Mouse (Mus musculus): ENCODE data around the gene Runx1.

Runx1 gene

DNA sequence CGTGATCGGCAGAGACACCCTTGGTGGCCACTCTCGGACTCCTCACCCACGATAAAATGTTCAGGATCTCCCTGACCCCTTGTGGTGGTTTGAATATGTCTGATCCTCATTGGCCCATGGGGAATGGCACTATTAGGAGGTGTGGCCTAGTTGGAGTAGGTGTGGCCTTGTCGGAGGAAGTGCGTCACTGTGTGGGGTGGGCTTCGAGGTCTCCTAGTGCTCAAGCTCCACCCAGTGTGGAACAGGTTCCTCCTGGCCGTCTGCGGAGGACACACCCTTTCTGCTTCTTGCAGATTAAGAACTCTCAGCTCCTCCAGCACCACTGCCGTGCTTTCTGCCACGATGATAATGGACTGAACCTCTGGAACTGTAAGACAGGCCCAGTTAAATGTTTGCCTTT is 254.7 kb downstream of the Runx1 start:
- no peak for DNase-seq (ENCODE audit: low spot score in 2 of 2)

DNA sequence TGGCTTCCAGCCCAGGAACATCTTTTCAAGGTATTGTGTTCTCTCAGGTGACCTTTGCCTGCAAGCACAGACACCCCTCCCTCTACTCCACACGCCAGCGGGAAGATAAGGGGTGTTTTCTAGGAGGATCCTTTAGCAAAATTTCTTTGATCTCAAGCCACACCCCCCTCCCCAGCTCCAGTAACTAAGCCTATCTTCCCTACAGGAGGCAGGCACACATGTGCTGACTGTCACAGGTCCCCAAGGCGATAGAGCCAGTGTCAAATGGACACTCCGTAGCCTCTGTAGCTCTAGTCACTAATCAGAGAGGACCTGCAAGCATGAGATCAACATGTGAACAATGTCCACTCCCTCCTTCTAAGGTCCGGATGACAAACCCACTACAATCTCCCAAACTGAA is 259.8 kb downstream of the Runx1 start:
- DNase-seq (ENCODE audit: low spot score in 2 of 2), result no peak

GRCm38 (mm10) chr16:92565708-92566107 is 260.2 kb downstream of the Runx1 start:
- DNase-seq (ENCODE audit: low spot score in 2 of 2), result peak; percentile 65 to 83

GRCm38 (mm10) chr16:92565291-92565690 is 260.7 kb downstream of the Runx1 start:
- DNase-seq (ENCODE audit: low spot score in 2 of 2), result no peak

GRCm38 (mm10) chr16:92555051-92555450 is 270.9 kb downstream of the Runx1 start:
- DNase-seq (ENCODE audit: low spot score in 2 of 2), result no peak

- no peak for DNase-seq (ENCODE audit: low spot score in 2 of 2)
These were observed 273.1 kb downstream of the Runx1 start for GRCm38 (mm10) chr16:92552858-92553257.

- DNase-seq (ENCODE audit: low spot score in 2 of 2), result no peak
These were observed 273.9 kb downstream of the Runx1 start for GRCm38 (mm10) chr16:92552106-92552382.
